ENCODE assay signal across 9 mouse cellular contexts in the genomic region with DNA sequence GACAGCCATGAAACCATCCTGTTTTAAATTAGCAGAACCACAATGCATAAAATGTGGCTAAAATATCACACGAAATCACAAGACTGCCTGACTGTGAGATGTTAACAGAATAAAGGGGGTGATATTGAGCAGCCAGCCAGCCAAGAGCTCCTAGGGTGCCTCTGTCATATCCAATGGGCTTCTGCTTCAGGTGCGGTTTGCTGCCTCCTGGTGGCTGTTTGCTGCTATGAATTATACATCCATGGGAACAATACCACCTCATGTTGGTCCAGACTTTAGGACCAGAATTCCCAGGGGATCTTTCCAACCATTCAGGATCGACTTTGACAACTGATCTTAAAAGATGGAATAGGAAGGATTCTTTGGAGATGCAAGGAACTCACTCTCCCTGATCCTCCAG. TPM values are rescaled to one million over a fixed set of nuclear protein-coding genes. Genes with fewer than 3 reads are reported as not detected.
DNase-seq lines count a peak whose midpoint lies in the region; TF ChIP-seq lines count a peak whose summit lies in the region.
"Had no signal": no experiment of that assay in that cellular context is flagged by ENCODE, and none has a peak within 500 bp of the region (broad histone marks: within the 10 kb centered on the region; RNA-seq: fewer than 3 reads in every experiment).

No protein-coding gene starts in this region.

- TF ChIP-seq EP300 in ES-Bruce4 (IDR thresholded peaks at IDR 0.05; ENCODE audit: insufficient read depth, low read depth, low read length): no peak

- H3K36me3 ChIP-seq in ES-Bruce4 (ENCODE audit: control insufficient read depth, insufficient read depth, low read length, poor library complexity, severe bottlenecking): no peaks in the 10 kb centered on the region
- no peaks in the 10 kb centered on the region for H3K36me3 ChIP-seq in small intestine, adult 2 months (ENCODE audit: control insufficient read depth, insufficient read depth, low read length)

- DNase-seq in layer of hippocampus, adult 2 months (ENCODE audit: low spot score in 2 of 2): no peak
- DNase-seq in layer of hippocampus, postnatal 36 days: no peak
- DNase-seq in ZHBTc4 (ENCODE audit: low read depth, low spot score): peak; percentile 83
- DNase-seq in adrenal gland, adult (ENCODE audit: inconsistent age in 2 of 2, low spot score in 1 of 2): no peak
- DNase-seq in right cerebral cortex, postnatal 10 days (ENCODE audit: low spot score in 2 of 2): no peak
- no peak for DNase-seq in MN1 (ENCODE audit: low spot score)
- DNase-seq: cerebellum, adult 9-10 months had no signal

- peak; percentile 41 for TF ChIP-seq CTCF in layer of hippocampus, adult 2 months (conservative IDR thresholded peaks at IDR 0.05)
- peak; percentile 86 for TF ChIP-seq CTCF in ES-Bruce4 (IDR thresholded peaks at IDR 0.05; ENCODE audit: low read depth, low read length)
- TF ChIP-seq CTCF in small intestine, adult 2 months (IDR thresholded peaks at IDR 0.05; ENCODE audit: extremely low read depth, insufficient read length, insufficient replicate concordance, low read depth, low read length): peak; percentile 51; the same call in 1 of the 2 replicates

- no peaks in the 10 kb centered on the region for H3K4me1 ChIP-seq in ES-Bruce4 (ENCODE audit: control insufficient read depth, insufficient read depth, low read length)
- H3K4me1 ChIP-seq in small intestine, adult 2 months (ENCODE audit: control insufficient read depth, insufficient read depth, insufficient read length, low read length): no peaks in the 10 kb centered on the region

- H3K9me3 ChIP-seq in ES-Bruce4 (replicated peaks; ENCODE audit: control insufficient read depth, insufficient read depth, low read length, poor library complexity, severe bottlenecking): no peaks in the 10 kb centered on the region

- no peak overlapping the region for H3K4me3 ChIP-seq in layer of hippocampus, adult 2 months
- H3K4me3 ChIP-seq in ES-Bruce4 (ENCODE audit: low read depth, low read length): no peak overlapping the region
- no peak overlapping the region for H3K4me3 ChIP-seq in small intestine, adult 2 months (ENCODE audit: low read depth, low read length)

- WGBS in small intestine, adult 2 months: 49% methylated on average over 3 of the region's 3 CpGs

- H3K27me3 ChIP-seq in ES-Bruce4 (ENCODE audit: control insufficient read depth, insufficient read depth, low read length, poor library complexity, severe bottlenecking): no peaks in the 10 kb centered on the region
- H3K27me3 ChIP-seq in small intestine, adult 2 months (ENCODE audit: control insufficient read depth, insufficient read depth, low read length): no peaks in the 10 kb centered on the region; the same call in 1 of the 2 replicates

- TF ChIP-seq POLR2A in ES-Bruce4 (IDR thresholded peaks at IDR 0.05; ENCODE audit: insufficient read depth, low read length): no peak
- TF ChIP-seq POLR2A in small intestine, adult 2 months (IDR thresholded peaks at IDR 0.05; ENCODE audit: low read depth, low read length): no peak

- no peak overlapping the region for H3K9ac ChIP-seq in ES-Bruce4 (ENCODE audit: low read depth, poor library complexity, severe bottlenecking)

- no peak overlapping the region for H3K27ac ChIP-seq in layer of hippocampus, adult 2 months
- no peak overlapping the region for H3K27ac ChIP-seq in ES-Bruce4 (ENCODE audit: insufficient read depth, low read length)
- no peak overlapping the region for H3K27ac ChIP-seq in small intestine, adult 2 months (ENCODE audit: insufficient read depth, low read depth, low read length)

RNA-seq across cellular contexts. Expression of a gene that starts 27.3 kb away (rescaled TPM):
- 10 to 100 TPM; 24.1 to 27.4 TPM for total RNA-seq in layer of hippocampus, adult 2 months (2021)
- 10 to 100 TPM; 26.2 to 27.3 TPM for total RNA-seq in layer of hippocampus, postnatal 36 days (2021)
- polyA plus RNA-seq in ES-Bruce4 (2011; ENCODE audit: insufficient read depth, insufficient read length, low read depth, missing spikeins): 23.4 and 31.3 TPM in 2 replicates
- 4.2 and 7.7 TPM in 2 replicates for polyA plus RNA-seq in small intestine, adult 2 months (2012; rRNA removed)
